Mouse (Mus musculus): ENCODE measurements around the gene Hacd4.

DNA sequence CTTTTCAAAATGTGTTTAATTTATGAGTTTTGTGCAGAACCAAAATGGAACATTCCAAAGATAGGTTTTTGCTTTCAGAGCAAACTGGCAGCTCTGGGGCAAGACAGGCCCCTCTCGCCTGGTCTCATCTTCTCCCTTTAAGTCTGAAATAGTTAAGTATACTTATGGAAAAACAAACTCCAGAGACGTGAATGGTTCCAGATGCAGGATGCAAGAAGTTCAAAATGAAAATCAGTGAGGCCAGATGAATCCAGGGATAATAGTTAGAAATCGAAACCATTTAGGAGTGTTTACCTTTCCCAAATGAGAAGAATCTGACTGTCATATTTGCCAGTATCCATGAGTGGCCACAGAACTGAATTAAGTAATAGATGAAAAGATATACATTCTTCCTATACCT lies 1.6 kb downstream of the Hacd4 start:
- TF ChIP-seq POLR2A (IDR thresholded peaks at IDR 0.05; ENCODE audit: low read depth, low read length), result no peak
- TF ChIP-seq CTCF (IDR thresholded peaks at IDR 0.05; ENCODE audit: borderline replicate concordance, insufficient read depth, low read length), result no peak

Data from embryonic fibroblast, embryonic 13.5 days (primary cell).